Mouse (Mus musculus) megakaryocyte, adult 5-6 weeks (primary cell): ENCODE results near the gene Tubg1. TPM values are rescaled to one million over a fixed set of nuclear protein-coding genes. Genes with fewer than 3 reads are reported as not detected.
"Not testable (repeated sequence)": the region's sequence is repeated elsewhere in the genome, so short reads cannot be mapped to it uniquely, and the experiment has no call there.

Source experiments
- ATAC-seq: 2 replicates; pipeline ENCODE4 v1.8.0; 2016; ENCODE audit warnings: mild to moderate bottlenecking, inconsistent platforms; ENCODE audit not compliant: poor library complexity, severe bottlenecking
- total RNA-seq, 2 experiments: library from RNA; stranded (forward) in 1 of 2; stranded (reverse) in 1 of 2; fragments of 153-499, 151-499 nt in 1 of 2; fragments of 221-1000, 200-1000 nt in 1 of 2; gene quantifications; 2 replicates each; pipeline versions ENCODE4 v1.2.3 to v1.2.4; 2015 to 2017

Tubg1 gene
- total RNA-seq, 2 experiments from 2014 or later: 14.5 to 32.2 TPM

- ATAC-seq: peak; percentile 100
These were observed 24.3 kb upstream of the Tubg1 start, which contains the start of gene Psmc3ip for GRCm38 (mm10) chr11:101095314-101096024. Psmc3ip (minus strand) TSS chr11:101095436.

GRCm38 (mm10) chr11:101098231-101098630 lies 21.5 kb upstream of the Tubg1 start:
- ATAC-seq: no peak

DNA sequence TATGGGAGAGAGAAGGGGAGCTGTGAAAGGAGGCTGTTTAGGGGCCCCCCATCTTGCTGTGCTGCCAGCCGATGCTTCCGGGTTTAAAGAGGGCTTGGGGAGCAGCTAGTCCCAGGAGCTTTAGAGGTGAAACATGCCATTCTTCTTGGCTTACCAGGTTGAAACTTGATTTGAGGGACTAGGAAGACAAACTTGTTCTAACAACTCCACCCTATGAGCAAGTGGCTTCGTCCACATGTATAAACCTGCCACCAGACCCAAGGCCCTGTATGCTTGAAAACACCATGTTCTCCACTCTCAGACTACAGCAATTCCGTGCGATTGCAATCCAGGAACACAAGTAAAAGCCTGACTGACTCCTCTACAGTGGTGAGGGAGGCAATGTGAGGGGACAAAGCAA lies 16.7 kb upstream of the Tubg1 start:
- no peak for ATAC-seq

DNA sequence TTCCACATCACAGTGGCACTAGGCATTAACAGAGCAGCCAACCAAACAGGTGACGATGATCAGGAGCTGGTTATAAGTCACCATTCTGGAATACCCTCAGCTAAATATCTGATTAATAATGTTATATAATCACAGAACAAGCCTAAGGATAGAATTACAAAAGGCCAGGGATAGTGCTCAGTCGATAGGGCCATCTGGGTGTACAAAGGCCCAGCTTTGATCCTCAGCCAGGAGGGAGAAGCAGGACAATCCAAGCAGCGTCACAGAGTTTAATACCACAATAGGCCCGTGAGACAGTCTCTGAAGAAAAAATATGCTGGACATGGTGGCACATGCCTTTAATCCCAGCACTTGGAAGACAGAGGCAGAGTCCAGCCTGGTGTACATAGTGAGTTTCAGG lies 10.4 kb upstream of the Tubg1 start:
- ATAC-seq: no peak

GRCm38 (mm10) chr11:101110708-101111107 lies 9.0 kb upstream of the Tubg1 start:
- ATAC-seq: no peak

DNA sequence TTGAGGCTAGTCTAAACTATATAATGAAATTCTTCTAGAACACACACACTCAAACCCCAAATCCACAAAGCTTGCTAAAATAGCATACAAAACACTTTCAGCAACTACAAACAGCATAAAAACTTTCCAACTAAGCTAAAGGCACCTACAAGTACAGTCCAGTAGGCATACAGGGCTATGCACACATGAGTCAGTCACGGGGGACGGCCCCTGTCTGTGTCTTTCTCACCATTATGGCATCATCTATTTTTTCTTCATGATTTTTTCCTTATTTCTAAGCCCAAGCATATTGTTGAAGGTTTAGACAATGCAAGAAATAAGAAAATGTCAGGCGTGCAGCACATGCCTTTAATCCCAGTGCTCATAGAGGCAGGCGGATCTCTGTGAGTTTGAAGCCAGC lies 8.6 kb upstream of the Tubg1 start:
- no peak for ATAC-seq

GRCm38 (mm10) chr11:101112186-101112585 lies 7.6 kb upstream of the Tubg1 start:
- no peak for ATAC-seq

DNA sequence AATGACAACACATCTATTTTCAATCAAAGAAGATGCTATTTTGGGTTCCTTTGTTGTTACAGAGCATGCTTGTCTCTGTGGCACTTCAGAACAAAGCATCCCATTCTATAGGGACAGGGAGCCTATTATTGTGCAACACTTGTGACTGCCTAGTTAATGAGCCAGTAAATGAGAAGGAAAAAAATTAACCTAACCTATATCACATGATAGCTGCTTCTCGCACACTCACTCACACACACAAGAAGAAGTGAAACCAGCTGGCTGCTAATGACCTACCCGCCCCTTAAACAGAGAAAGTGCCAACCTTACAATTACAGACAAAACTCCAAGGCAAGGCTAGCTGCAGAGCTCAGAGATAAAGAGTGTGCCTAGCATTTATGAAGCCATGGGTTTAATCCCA lies 4.2 kb upstream of the Tubg1 start:
- peak; percentile 22; the same call in 1 of the 2 replicates for ATAC-seq

DNA sequence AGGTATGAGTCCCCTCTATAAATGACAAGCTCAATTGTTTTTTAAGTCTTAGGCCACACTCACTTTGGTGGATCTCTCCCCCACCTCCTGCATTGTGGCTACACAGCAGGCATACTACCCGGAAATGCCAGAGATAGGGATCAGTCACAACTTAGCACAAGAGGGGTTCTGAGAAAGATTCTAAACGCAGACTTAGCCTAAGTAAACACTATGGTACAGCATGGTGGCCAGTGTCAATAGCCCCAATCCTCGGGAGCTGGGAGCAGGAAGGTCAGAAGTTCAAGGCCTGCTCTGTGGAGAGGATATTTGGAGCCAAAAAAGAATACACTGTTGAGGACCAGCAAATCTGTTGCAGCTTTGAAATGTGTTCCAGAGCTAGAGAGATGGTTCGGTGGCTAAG lies 1.6 kb upstream of the Tubg1 start:
- no peak for ATAC-seq

DNA sequence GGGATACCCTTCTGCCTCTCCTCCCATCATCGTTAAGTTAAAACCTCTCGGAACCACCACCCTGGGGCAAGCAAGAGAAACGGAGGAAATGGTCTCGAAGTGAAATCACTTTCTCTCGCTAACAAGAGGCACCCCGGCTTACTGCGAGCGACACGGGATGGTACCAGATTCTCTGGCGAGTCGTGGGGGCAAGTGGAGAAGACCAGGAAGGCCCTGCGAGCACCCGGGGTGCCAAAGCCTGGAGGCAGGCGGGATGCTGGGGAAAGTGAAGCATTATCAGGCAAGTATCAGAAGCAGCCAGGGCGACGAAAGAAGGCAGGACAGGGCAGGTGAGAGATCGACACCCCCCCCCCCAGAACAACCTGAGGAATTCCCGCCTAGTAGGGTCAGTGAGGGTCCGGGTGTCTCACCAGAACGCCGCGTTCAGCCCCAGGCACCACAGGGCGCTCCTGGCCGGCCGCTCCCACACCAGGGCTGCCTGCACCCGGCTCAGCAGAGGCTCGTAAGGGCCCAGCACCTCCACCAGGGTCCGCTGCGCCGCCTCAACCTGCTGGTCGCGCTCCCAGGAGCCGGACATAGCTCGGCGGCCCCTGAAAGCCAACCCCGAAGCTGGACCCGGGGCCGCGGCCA lies 492 bp upstream of the Tubg1 start:
- peak; percentile 62 for ATAC-seq

- no peak for ATAC-seq
These were observed 929 bp downstream of the Tubg1 start for GRCm38 (mm10) chr11:101120545-101121188.

DNA sequence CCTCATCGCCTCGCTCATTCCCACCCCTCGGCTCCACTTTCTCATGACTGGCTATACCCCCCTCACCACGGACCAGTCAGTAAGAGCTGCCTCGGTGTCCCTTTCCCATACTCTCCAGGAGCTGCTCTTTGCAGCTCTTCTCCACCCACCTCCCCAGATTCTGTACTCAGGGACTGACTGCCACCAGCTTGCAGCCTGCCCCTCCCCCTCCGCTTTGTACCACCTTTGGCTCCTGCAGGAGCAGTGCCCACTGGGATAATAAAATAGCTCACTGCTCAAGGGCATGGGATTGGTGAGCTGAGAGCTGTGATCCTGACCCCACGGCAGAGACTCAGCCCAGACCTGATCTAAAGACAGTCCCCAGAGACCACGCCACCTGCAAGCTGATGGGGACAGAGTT lies 4.8 kb downstream of the Tubg1 start:
- not testable (repeated sequence) for ATAC-seq

- ATAC-seq: not testable (repeated sequence)
These were observed 5.3 kb downstream of the Tubg1 start for GRCm38 (mm10) chr11:101125008-101125407.

DNA sequence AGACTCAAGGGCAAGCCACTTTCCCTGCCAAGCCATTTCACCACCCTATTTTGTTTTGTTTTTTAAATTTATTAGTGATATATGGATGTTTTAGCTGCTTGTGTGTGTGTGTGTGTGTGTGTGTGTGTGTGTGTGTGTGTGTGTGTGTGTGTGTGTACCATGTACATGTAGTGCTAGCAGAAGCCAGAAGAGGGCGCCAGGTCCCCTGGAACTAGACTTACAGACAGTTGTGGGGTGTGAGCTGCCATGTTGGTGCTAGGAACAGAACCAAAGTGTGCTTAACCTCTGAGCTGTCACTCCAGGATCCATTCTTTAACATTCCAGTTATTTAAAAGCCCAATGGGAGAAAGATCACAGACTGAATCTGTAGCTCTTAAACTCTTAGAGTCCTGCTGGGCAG lies 7.3 kb downstream of the Tubg1 start:
- ATAC-seq: no peak

GRCm38 (mm10) chr11:101128996-101129577 lies 9.3 kb downstream of the Tubg1 start:
- no peak for ATAC-seq

DNA sequence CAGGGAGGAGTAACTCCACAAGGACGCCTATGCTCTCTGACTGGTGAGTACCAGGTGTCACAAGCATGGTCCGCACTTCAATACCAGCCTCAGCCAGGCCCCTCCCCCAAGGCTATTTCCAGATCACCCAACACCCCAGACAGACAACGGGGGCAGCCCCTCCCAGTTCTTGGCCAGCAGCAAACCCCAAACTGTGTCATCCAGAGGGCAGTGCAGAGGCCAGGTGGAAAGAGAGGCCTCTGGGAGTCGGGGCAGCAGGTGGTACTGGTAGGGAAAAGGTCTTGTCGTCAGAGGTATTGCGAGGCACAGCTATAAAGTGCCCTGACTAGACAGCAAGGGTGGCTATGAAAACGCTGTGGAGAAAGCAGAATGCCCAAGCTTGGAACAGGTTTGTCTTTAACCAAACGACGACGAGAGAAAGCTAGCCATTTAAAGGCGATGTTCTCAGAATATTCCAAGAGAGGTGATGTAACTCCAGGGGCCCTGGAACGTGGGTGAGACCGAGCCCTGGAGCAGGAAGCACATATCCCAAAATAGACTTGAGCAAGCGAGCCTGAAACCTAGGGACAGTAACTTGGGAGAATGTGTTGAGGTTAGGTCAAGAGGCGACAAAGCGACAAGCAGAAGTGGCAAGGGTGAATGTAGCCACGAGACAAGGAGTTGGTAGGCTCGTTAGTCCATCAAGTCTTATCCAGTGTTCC lies 10.5 kb downstream of the Tubg1 start:
- ATAC-seq: no peak

- no peak for ATAC-seq
These were observed 11.4 kb downstream of the Tubg1 start for GRCm38 (mm10) chr11:101131187-101131586.

DNA sequence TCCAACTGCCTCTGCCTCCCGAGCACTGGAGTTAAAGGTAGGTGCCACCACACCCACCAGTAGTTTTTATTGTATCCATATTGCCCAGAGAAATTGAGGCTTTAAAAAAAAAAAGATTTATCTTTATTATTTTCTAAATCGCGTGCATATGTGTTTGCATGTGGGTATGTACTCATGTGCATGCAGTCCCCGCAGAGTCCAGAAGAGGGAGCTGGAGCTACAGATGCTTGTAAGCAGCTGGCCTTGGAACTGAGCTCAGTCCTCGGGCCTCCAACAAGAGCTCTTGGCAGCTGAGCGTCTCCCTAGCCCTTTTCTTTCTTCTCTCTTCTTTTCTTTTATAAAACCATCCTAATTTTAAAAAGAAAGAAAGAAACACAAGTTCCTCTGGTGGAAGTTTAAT lies 12.0 kb downstream of the Tubg1 start:
- no peak for ATAC-seq

DNA sequence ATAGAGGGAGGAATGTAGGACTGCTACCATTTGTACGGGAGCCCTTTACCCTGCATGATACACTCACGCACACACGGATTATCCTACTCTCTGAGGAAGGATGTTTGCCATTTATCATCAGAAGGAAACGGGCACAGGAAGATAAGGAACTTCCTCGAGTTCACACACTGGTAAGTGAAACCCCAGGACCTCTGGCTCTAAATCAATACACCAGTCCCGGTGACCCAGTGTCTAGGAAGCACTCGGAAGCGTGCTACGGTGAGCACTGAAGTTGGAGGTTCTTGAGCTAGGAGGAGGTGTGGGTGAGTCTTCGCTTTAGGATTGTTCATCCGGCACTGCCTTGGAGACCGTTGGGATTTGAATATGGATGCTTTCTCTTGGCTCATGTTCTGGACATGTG lies 13.3 kb downstream of the Tubg1 start:
- ATAC-seq: no peak

- ATAC-seq: no peak
These were observed 14.6 kb downstream of the Tubg1 start for GRCm38 (mm10) chr11:101134217-101134865.

DNA sequence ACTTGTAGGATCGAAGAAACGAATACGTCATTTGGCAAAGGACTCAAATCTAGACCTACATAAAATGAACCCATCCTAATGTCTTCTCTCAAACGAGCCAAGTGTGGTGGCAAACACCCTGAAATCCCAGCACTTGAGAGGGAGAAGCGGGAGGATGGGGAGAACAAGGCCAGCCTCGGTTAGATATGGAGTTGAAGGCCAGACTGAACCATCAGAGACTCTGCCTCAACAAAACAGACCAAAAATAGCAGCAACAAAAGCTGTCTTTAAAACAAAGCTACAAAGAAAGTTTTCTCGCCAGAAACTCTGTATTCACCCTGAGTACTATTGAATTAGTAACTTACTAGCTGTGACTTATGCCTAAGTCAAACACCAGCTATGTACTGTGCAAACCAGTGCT lies 17.3 kb downstream of the Tubg1 start:
- ATAC-seq: no peak
